ENCODE assay signal across 19 mouse cellular contexts in genomic region chr7:129567541-129567940, GRCm38 (mm10). TPM values are rescaled to one million over a fixed set of nuclear protein-coding genes. Genes with fewer than 3 reads are reported as not detected.
DNase-seq lines count a peak whose midpoint lies in the region; ATAC-seq lines count a peak whose summit lies in the region.
"Had no signal": no experiment of that assay in that cellular context is flagged by ENCODE, and none has a peak within 500 bp of the region (broad histone marks: within the 10 kb centered on the region; RNA-seq: fewer than 3 reads in every experiment).

No protein-coding gene starts in this region.

- WGBS in midbrain, embryonic 10.5 days: 87% methylated on average over 1 of the region's 1 CpGs
- 66% methylated on average over 1 of the region's 1 CpGs for WGBS in midbrain, embryonic 15.5 days

- peak overlapping the region; percentile 13; the same call in 1 of the 2 replicates for H3K27ac ChIP-seq in midbrain, embryonic 10.5 days (replicated peaks)
- H3K27ac ChIP-seq in midbrain, embryonic 15.5 days: no peak overlapping the region
- H3K27ac ChIP-seq: embryonic facial prominence, embryonic 13.5 days; forebrain, embryonic 12.5 days; hindbrain, embryonic 15.5 days had no signal

- no peaks in the 10 kb centered on the region for H3K36me3 ChIP-seq in midbrain, embryonic 10.5 days
- no peaks in the 10 kb centered on the region for H3K36me3 ChIP-seq in midbrain, embryonic 15.5 days (replicated peaks)
- H3K36me3 ChIP-seq: embryonic facial prominence, embryonic 13.5 days; forebrain, embryonic 12.5 days; hindbrain, embryonic 15.5 days had no signal

- no peaks in the 10 kb centered on the region; the same call in 1 of the 2 replicates for H3K9me3 ChIP-seq in midbrain, embryonic 10.5 days (replicated peaks)
- H3K9me3 ChIP-seq in midbrain, embryonic 15.5 days: no peaks in the 10 kb centered on the region
- H3K9me3 ChIP-seq: embryonic facial prominence, embryonic 13.5 days; forebrain, embryonic 12.5 days; hindbrain, embryonic 15.5 days had no signal

- no peak overlapping the region for H3K4me3 ChIP-seq in midbrain, embryonic 10.5 days
- H3K4me3 ChIP-seq in midbrain, embryonic 15.5 days: no peak overlapping the region
- H3K4me3 ChIP-seq: embryonic facial prominence, embryonic 13.5 days; forebrain, embryonic 12.5 days; hindbrain, embryonic 15.5 days had no signal

- intact Hi-C loops in left cerebral cortex, postnatal 4 days (cut with DNase I): no loop called here
- intact Hi-C loops in left cerebral cortex, postnatal 10 days (cut with DNase I): no loop called here

- H3K4me2 ChIP-seq in midbrain, embryonic 15.5 days: no peak overlapping the region
- H3K4me2 ChIP-seq: embryonic facial prominence, embryonic 13.5 days; forebrain, embryonic 12.5 days; hindbrain, embryonic 15.5 days had no signal

- DNase-seq in adrenal gland, adult 8-10 months: peak; percentile 19
- no peak for DNase-seq in adrenal gland, postnatal 4 days (ENCODE audit: low spot score in 2 of 2)
- DNase-seq in left cerebral cortex, postnatal 4 days: peak; percentile 23
- DNase-seq in left cerebral cortex, postnatal 10 days (ENCODE audit: extremely low spot score in 1 of 2, low spot score in 2 of 2): no peak
- no peak for DNase-seq in midbrain, embryonic 10.5 days (ENCODE audit: low spot score)
- peak; percentile 9 for DNase-seq in adrenal gland, postnatal 25 days
- no peak for DNase-seq in spleen, postnatal 4 days (ENCODE audit: low spot score in 2 of 2)
- DNase-seq: cerebellum, adult 18-20 months; cerebellum, adult 9-11 months; cerebellum, postnatal 36 days; gastrocnemius, postnatal 10 days; heart, postnatal 14 days had no signal

- no peak overlapping the region for H3K9ac ChIP-seq in midbrain, embryonic 15.5 days
- H3K9ac ChIP-seq: embryonic facial prominence, embryonic 13.5 days; forebrain, embryonic 12.5 days; hindbrain, embryonic 15.5 days had no signal

- peaks cover 26% of the 10 kb centered on the region; the same call in 1 of the 2 replicates for H3K27me3 ChIP-seq in midbrain, embryonic 10.5 days (ENCODE audit: low read depth, poor library complexity, severe bottlenecking)
- no peaks in the 10 kb centered on the region for H3K27me3 ChIP-seq in midbrain, embryonic 15.5 days (replicated peaks)
- H3K27me3 ChIP-seq: embryonic facial prominence, embryonic 13.5 days; forebrain, embryonic 12.5 days; hindbrain, embryonic 15.5 days had no signal

- ATAC-seq in midbrain, embryonic 15.5 days (replicated peaks): no peak
- ATAC-seq: activated CD4-positive, CD25-positive, alpha-beta regulatory T cell, adult 4 months; forebrain, embryonic 16.5 days; intestine, embryonic 16.5 days had no signal

- peaks cover 29% of the 10 kb centered on the region for H3K4me1 ChIP-seq in midbrain, embryonic 10.5 days
- peaks cover 6% of the 10 kb centered on the region; the same call in 1 of the 2 replicates for H3K4me1 ChIP-seq in midbrain, embryonic 15.5 days
- H3K4me1 ChIP-seq: hindbrain, embryonic 15.5 days had no signal

RNA-seq across cellular contexts. Expression of gene Wdr11, which starts 24.1 kb away (rescaled TPM):
- total RNA-seq in adrenal gland, adult 8-10 months (2022): 10 to 100 TPM; 49.8 to 56.5 (median 53.0) TPM
- 10 to 100 TPM; 49.6 to 52.3 TPM for total RNA-seq in adrenal gland, postnatal 4 days (2021)
- 10 to 100 TPM; 44.0 to 44.3 TPM for total RNA-seq in left cerebral cortex, postnatal 4 days (2021)
- total RNA-seq in left cerebral cortex, postnatal 10 days (2021): 10 to 100 TPM; 42.8 to 46.0 TPM
- polyA plus RNA-seq in midbrain, embryonic 10.5 days (2016; fragmentation: Nextera tagmentation; extraction: Ambion mirVana): 37.3 and 43.8 TPM in 2 replicates
- 37.1 and 40.3 TPM in 2 replicates for polyA plus RNA-seq in midbrain, embryonic 15.5 days (2015; fragmentation: Nextera tagmentation; extraction: Ambion mirVana)
- total RNA-seq in adrenal gland, postnatal 25 days (2021): 52.0 and 62.4 TPM in 2 replicates

Comparison
In these comparisons a context has a peak if more than half of its experiments do, and no peak if none do; other contexts are left out.
1. DNase-seq: peak in adrenal gland, adult 8-10 months (single experiment), left cerebral cortex, postnatal 4 days (single experiment) and adrenal gland, postnatal 25 days (single experiment); none in adrenal gland, postnatal 4 days (0 of 2), left cerebral cortex, postnatal 10 days (0 of 2), midbrain, embryonic 10.5 days (single experiment) and spleen, postnatal 4 days (0 of 2).